Mouse (Mus musculus) regulatory T cell (primary cell): ENCODE results near the gene Rfc4.

Experiments used
- in situ Hi-C: fragments of 300-600 bp; cut with MboI, MseI; formaldehyde crosslinking; loops from one replicate; pipeline ENCODE4 v1.15.1; 2025; ENCODE audit warnings: high pct_unique_total_duplicates

Gene Rfc4

DNA sequence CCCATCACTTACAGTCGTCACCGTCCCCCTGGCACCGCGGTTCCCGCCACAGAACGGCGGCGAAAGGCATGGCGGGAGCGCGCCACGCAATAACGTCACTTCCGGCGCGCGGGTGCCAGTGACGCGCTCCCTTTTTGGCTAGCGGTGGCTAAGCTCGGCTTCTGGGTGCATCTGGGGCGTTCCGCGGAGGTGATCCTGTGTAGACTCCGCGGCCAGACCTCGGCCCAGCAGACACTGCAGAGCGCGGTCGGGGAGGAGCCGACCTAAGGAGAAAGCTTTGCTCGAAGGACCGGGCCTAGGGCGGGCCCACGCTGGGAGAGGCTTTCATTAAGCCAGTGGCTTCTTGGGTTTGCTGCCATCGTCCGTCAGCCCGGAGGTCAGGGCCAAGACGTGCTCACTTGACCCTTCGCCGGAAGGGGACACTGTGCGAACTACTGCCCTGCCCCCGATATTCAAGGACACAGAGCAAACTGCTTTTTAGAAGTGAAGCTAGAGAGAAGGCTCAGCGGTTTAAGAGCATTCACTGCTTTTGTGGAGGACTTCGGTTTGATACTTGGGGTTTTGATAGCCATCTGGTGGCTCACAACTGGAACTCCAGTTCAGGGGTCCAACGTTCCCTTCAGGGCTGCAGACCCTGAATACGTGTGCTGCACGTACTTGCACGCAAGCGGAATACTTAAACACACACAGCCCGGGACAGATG lies at the start of gene Rfc4:
Gene Rfc4 (minus strand): TSS at position 65 of the 703 bp plus-strand sequence.
- in situ Hi-C loops: no loop called here

DNA sequence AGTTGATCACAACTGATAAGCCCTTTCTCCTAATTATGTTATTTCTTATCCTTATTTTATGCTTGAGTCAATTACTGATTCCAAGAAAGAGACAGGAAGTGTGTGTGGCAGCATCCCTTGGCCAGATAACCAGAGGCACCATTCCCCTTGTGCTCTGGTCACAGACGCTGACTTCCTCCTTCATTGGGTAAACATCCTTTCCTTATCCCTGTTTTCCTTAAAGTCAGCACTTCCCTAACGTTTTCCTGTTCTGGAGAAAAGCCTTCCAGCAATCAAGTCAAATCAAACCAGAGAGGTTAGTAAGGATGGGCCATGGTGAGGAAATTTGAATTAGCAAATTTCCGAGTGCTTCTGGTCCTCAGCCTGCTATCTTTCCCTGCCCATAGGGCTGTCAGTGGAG lies 48.4 kb upstream of the Rfc4 start:
- in situ Hi-C loops: loop anchor here (5.0 kb wide), 1 partner anchor 96 kb away; no protein-coding TSS in a partner anchor

DNA sequence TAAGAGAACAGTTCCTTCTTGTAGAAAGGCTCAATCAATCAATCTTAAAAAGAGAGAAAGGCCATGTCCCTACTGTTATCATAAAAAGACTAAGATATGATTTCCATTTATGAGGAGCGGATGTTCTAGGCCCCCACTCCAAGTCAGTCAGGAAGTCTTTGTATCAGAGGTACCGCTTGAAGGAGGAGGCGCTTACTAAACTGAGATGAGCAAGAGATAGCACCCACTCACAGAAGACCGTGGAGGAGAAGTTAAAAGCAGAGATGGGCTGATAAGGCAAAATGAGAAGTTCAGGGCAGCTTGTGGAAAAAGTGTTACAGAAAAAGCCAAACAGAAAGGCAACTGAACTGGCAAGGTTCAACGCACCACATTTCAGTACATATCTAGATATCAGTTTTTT lies 47.3 kb upstream of the Rfc4 start:
- in situ Hi-C loops: loop anchor here (5.0 kb wide), 1 partner anchor 97 kb away; no protein-coding TSS in a partner anchor

DNA sequence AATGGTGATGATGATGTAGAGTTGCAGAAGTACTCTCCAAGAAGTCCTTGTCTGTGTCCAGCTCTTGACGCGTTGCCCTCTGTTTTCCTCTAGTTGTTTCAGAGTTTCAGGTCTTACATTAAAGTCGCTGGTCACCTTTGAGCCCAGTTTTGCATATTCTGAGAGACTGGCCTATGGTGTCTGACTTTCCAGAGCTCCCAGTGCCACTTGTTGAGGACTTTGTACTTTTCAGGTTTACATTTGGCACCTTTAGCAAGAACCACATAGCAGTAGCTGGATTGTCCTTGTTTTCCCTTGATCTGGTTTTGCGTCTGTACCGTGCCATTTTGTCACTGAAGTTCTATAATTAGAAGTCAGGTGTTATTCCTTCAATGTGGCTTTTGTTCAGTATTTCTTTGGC lies 46.4 kb upstream of the Rfc4 start:
- in situ Hi-C loops: no loop called here

DNA sequence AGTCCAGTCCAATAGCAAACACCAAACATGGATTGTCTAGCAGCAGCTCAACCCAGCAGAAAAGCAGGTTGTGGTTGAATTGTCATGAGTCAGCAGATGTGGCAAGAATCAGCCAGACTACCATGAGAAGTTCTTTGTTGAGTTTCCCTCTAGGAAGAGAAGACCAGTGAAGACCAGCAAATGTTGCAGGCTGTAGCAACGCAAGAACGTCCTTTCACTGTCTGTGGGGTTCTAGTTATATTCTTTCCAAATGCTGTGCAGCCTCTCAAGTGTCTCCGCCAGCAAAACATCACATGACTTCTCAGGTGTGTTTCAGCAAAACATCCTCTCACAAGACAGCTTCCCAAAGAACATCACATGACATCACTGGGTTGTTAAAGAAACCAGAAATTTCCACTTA lies 43.3 kb upstream of the Rfc4 start:
- in situ Hi-C loops: no loop called here

DNA sequence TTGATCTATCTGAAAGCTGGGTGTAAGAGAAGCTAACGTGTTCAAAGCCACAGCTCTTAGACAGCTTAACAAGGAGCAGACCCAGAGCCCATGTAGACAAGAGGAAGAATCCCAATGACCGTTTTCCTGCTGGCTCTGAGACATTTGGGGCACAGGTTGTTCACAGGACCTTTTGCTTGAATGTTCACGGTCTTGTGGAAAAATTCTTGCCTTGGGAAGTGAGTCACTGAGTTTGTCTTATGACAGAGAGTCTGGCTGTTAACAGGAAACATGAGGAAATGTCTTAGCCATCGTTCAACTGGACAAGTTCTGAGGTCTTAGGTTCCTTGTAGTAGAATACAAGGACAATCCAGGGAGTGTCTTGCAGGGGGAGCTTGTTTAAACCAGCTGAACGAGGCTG lies 39.5 kb upstream of the Rfc4 start:
- in situ Hi-C loops: no loop called here

DNA sequence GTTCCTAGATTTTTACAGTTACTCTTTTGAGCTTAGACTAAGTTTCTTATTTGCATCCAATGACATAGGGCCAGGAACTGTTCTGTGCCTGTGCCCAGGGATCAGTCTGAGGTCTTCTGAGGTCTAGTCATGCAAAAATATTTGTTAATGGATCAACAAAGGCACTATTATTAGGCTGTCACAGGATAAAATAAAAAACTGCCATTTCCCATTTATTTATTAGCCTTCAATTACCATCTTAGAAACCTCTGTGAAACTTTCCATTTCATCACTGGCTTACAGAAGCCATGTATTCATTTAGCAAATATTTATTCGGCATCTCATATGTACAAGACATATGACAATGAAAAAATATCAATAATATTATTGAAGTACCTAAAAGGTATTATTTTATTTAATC lies 39.1 kb upstream of the Rfc4 start:
- in situ Hi-C loops: no loop called here

DNA sequence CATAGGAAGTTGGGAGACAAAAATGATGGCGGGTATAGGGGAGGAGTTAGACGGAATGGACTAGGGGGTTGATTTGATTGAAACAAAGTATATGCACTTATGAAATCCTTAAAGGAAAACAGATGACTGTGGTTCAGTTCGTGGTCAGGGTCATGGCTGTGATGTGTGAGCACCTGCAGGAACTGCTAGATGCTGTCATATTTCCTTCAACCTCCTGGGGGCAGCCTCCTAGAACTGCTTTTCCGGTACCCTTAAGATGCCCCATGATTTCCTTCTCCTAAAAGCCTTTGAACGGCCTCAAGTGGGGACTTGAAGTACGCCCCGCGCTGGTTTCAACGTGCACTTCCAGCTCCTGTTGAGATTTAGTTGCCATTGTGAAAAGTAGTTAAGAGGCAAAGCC lies 37.9 kb upstream of the Rfc4 start:
- in situ Hi-C loops: no loop called here

DNA sequence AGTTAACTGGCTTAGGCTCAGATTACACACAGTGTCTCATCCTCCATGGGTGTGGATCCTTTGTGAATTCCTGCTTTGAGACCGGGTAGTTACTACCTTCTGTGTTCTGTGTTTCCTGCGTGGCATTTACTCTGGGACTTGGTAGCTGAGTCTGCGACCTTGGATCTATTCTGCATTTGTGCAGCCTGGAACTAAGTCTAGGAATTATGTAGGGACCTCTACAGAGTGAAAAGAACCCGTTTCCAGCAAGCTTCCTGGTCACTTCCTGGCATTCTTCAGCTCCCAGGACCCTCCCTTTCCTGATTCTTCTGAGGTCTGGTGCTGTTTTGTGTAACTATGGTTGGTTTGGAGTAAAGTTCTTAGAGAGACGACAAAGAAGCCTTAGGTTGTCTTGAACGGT lies 36.9 kb upstream of the Rfc4 start:
- in situ Hi-C loops: loop anchor here (5.0 kb wide), 1 partner anchor 233 kb away; no protein-coding TSS in a partner anchor

DNA sequence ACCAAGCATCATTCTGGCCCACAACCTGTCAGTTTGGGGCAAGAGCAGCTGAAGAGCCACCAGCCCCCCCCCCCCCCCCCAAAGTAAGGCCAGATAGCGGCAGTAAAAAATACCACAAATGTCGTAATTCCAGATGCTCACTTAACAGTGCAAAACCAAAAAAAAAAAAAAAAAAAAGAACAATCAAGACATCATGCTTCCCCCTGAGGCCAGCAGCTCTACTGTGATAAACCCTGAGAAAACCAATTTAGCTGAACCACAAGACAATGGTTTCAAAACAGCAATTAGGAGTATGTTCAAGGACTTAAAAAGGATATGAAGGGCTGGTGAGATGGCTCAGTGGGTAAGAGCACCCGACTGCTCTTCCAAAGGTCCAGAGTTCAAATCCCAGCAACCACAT lies 34.6 kb upstream of the Rfc4 start:
- in situ Hi-C loops: loop anchor here (5.0 kb wide), 1 partner anchor 235 kb away; no protein-coding TSS in a partner anchor

DNA sequence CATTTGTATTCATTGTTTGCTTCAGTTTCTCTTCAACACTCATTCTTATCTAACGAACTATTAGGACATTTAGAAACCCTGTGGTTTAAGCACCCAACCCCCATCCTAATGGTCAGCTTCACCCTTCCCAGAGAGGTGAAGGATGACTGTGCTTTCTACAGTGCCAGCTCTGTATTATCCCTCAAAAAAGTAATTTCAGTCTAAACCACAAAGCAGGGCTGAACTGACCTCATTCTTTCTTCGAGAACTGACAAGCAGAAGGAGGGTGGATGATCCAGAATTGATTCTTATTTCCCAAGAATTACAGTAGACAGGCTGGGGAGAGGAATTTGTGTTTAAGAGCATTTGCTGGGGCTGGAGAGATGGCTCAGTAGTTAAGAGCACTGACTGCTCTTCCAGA lies 32.2 kb upstream of the Rfc4 start:
- in situ Hi-C loops: loop anchor here (5.0 kb wide), 1 partner anchor 238 kb away; no protein-coding TSS in a partner anchor

DNA sequence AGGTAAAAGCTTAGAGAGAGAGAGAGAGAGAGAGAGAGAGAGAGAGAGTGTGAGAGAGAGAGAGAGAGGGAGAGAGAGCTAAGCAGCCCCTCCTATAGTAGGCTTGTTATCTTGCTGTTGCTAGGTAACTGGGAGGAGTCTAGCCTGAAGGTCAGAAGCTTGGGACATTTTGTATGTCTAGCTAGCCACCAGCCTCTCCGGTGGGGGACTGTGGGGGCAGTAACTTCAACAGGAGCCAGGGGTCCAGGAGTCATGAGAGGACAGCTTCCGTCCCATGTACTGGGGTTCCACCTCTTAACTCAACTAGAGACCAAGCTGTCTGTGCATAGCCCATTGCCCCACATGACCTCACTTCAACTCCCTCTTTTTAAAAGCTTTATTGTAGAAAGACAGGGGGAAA lies 31.4 kb upstream of the Rfc4 start:
- in situ Hi-C loops: no loop called here

DNA sequence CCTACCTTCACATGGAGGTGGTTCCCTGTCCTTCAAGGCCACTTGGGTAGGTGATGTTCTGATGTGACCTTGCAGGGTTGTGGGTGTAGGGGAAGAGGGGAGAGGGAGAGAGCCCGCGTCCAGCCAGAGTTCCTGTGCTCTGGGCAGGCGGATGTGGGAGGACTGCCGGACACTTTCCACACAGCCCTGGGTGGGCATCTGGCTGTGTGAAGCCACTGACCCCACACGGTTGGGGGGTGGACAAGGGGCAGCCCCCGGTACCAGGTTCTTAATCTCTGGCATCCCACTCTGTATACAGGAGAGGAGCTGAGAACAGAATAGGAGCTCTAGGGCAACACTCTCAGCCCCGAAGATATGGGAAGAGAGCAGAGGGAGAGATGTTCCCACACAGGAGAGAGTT lies 30.8 kb upstream of the Rfc4 start:
- in situ Hi-C loops: no loop called here

DNA sequence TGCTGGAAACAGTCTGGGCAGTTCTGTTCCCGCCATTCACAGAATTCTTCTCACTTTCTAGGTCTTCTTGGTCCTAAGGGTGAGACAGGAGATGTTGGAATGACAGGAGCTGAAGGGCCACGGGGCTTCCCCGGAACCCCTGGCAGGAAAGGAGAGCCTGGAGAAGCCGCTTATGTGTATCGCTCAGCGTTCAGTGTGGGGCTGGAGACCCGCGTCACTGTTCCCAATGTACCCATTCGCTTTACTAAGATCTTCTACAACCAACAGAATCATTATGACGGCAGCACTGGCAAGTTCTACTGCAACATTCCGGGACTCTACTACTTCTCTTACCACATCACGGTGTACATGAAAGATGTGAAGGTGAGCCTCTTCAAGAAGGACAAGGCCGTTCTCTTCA lies 29.5 kb upstream of the Rfc4 start:
- in situ Hi-C loops: no loop called here

DNA sequence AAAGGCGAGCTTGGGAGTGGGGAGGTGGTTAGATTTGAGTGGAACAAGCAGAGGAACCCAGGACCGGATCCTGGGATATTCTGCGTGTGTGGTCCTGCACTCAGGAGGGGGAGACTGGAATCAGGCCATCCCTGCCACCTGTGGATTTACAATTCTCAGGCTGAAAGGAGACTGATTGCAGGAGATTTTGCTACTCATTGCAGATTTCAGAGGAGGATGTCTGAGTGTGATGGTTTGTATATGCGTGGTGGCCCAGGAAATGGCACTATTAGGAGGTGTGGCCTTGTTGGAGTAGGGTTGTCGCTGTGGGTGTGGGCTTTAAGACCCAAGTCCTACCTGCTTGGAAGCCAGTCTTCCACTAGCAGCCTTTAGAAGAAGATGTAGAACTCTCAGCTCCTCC lies 26.7 kb upstream of the Rfc4 start:
- in situ Hi-C loops: no loop called here

DNA sequence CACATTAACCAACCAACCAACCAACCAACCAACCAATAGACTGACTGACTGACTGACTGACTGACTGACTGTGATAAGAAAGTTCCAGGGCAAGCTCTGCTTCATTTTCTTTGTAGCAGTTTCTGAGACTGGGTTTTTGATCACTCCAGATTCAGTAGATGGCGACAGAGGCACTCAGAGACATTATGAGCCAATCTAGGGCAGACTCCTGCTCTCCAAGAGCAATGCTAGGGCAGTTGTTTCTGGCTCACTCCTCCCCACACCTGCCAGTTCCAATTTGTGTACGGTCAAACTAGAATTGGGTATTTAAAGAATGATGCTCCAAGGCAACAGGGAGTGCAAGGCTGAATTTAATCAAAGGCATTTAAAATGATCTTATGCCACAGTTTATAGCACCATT lies 23.9 kb upstream of the Rfc4 start:
- in situ Hi-C loops: no loop called here

DNA sequence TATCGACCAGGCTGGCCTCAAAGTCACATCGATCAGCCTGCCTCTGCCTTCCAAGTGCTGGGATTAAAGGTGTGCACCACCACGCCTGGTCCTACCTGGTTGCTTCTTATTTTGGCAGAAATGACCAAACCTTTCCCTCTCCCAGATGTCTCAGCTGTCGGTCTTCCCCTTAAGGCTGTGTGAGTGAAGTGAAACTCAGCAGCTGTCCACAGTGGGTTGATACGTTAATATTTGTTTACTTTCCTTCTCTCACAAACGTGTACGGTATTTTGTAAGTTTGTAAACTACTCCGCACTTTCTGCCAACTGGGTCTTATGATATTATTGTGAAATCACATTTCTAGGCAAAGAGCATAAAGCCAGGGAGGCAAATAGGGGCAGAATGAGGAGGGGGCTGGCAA lies 21.9 kb upstream of the Rfc4 start:
- in situ Hi-C loops: loop anchor here (5.0 kb wide), 3 partner anchors 38 to 277 kb away; partner anchors contain the start of gene St6gal1

DNA sequence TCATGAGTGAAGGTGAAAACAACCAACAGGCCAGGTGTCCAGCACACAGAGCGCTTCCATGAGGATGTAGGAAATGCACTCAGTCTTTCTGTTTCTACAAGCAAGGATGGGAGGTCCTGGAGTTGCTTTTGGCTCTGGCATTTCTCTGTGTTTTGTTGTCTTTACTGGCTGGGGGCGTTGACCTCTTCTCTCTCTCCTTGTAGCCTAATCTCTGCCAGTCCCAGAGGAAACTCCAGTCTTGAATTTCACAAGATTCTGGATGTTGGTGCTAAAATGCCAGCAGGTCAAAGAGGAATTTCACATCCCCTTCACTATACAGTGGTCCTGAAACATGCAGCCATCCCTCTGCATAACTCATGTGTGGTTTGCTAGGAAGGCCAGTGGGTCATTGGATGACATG lies 21.4 kb upstream of the Rfc4 start:
- in situ Hi-C loops: loop anchor here (5.0 kb wide), 3 partner anchors 38 to 277 kb away; partner anchors contain the start of gene St6gal1

DNA sequence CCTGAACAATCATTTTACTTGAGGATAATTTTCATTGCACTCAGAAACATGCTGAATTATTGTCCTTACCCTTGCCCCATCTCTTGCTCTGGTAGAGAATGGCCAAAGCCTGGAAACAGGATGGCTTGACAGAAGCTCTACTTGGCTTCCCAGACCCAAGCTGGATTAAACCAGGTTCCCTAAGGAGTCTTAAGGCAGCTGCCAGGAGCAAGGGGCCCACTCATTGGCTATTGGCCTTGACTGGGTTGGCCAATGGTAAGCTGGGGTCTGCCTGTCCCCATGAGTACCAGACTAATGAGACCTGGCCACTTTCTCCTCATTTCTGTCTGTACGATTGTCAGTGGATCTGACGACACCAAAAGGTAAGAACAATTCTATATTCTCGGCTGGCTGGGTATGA lies 18.7 kb upstream of the Rfc4 start, which contains the start of gene Adipoq:
Gene Adipoq (plus strand): TSS at position 257 of the 400 bp plus-strand sequence.
- in situ Hi-C loops: loop anchor here (5.0 kb wide), 3 partner anchors 41 to 274 kb away; partner anchors contain the start of gene St6gal1

DNA sequence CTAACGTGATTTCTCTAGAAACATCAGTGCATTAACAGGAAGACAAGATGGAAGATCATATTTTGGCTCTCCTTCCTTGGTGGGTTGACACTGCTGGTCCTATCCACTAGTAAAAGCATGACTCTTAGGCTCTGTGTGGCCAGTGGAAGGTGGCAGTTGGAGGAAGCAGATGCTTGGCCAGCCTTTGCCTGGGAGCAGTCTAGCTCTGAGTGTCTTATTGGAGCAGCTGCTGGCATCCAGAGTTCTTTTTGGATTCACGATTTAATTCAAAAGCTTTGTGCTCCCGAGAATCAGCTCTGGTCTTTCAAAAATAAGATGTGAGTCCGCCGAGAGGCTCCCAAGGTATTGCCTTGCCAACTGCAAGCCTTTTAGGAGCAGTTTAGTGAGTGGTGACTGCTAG lies 17.7 kb upstream of the Rfc4 start:
- in situ Hi-C loops: loop anchor here (5.0 kb wide), 3 partner anchors 42 to 273 kb away; partner anchors contain the start of gene St6gal1

DNA sequence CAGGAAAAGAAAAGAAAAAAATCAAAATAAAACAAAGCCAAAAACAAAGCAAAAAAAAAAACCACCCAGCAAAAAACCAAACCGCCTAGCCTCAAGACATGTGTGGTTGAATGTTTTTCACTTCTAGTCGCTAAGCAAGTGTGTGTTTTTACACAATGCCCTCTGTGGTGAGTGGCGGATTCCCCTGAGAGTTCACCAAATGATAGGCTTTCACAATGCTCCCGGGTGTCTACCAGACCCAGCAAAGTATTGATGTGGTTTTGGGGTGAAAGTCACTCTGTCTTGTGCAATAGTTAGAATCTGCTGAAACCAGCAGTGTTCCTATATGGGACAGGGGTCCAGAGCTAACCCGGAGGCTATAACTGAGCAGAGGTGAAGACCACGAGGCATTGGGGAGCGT lies 16.8 kb upstream of the Rfc4 start:
- in situ Hi-C loops: no loop called here

DNA sequence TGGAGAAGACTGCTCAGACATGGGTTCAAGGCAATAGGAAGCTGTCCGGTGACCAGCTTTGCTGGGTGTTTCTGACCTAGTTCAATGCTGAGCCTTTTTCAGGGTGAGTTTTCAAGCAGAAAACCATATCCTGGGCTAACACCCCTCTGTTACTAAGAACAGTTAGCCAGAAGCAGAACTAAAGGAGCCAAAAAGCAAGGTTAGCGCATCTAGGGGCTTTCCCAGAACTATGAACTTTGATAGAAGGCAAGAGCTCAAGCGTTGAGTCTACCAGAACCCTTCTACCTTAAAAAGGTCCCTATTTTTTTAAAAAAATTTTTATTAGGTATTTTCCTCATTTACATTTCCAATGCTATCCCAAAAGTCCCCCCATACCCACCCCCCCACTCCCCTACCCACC lies 13.4 kb upstream of the Rfc4 start:
- in situ Hi-C loops: no loop called here

DNA sequence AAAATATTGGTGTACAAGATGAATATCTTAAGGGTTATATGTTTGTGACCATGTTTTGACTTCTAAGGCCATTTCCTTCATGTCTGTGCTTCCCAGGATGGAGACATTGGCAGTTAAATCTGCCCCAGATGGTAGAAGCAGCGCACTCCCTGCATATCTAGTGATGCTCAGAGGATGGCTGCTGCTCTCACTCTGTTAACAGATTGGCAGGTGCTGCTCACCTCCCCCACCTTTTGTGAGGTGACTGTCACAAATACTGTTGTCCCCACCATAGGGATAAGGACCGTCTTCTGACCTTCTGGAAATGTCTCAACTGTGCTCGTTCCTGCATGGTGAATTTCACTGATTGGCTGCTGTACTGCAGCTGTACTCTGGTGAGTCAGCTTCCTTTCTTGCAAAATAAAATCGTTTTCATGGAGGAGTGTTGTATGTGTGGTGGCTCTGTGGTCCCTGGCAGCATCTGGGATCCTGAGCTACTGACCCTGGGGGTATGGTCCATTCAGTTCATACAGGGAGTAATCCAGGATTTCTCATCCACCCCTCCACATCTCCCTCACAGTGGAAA lies 9.0 kb upstream of the Rfc4 start:
- in situ Hi-C loops: loop anchor here (5.0 kb wide), 1 partner anchor 44 kb away; no protein-coding TSS in a partner anchor
